Mouse (Mus musculus) macrophage (primary cell): ENCODE results near the gene Eif4e2. TPM values are rescaled to one million over a fixed set of nuclear protein-coding genes. Genes with fewer than 3 reads are reported as not detected.

Experiments used
- H3K27ac ChIP-seq: fragments of 350-480 bp; formaldehyde crosslinking; 2 replicates; pipeline ENCODE4 v1.9.0; 2021
- H3K36me3 ChIP-seq: fragments of 350-480 bp; formaldehyde crosslinking; 2 replicates; pipeline ENCODE4 v1.9.0; 2021; ENCODE audit errors: inconsistent target
- H3K4me3 ChIP-seq: fragments of 350-480 bp; formaldehyde crosslinking; 2 replicates; pipeline ENCODE4 v1.9.0; 2021; ENCODE audit errors: inconsistent target
- H3K79me2 ChIP-seq: fragments of 350-480 bp; formaldehyde crosslinking; 2 replicates; pipeline ENCODE4 v1.9.0; 2021; ENCODE audit errors: inconsistent target
- WGBS: methylation state at CpG from one replicate; pipeline ENCODE4 v1.1.7; 2026; ENCODE audit warnings: inconsistent platforms; ENCODE audit not compliant: missing documents; 5-methylcytosine and 5-hydroxymethylcytosine counted together
- polyA plus RNA-seq: library from polyadenylated mRNA; stranded (reverse); fragments of 250-400 nt; gene quantifications from 3 replicates; pipeline ENCODE4 v1.2.4, GENCODE M21; 2018; ENCODE audit warnings: inconsistent platforms

The Eif4e2 gene
- polyA plus RNA-seq, 1 experiment from 2014 or later = 143 TPM

DNA sequence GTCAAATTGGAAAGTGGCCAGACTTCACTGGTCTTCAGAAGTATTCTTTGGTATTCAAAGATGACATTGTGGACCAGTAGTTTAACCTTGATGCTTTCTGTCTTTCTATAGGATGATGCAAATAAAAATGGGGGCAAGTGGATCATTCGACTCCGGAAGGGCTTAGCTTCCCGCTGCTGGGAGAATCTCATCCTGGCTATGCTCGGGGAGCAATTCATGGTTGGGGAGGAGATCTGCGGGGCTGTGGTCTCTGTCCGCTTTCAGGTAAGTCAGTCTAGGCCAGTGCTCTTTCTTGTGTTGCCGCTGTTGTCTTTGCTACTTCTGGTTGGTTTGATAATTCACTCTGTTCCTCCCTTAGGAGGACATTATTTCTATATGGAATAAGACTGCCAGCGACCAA is 12.0 kb downstream of the Eif4e2 start:
- H3K36me3 ChIP-seq = peaks cover 84% of the 10 kb centered on the region
- WGBS = 97% methylated on average over 8 of the region's 8 CpGs

DNA sequence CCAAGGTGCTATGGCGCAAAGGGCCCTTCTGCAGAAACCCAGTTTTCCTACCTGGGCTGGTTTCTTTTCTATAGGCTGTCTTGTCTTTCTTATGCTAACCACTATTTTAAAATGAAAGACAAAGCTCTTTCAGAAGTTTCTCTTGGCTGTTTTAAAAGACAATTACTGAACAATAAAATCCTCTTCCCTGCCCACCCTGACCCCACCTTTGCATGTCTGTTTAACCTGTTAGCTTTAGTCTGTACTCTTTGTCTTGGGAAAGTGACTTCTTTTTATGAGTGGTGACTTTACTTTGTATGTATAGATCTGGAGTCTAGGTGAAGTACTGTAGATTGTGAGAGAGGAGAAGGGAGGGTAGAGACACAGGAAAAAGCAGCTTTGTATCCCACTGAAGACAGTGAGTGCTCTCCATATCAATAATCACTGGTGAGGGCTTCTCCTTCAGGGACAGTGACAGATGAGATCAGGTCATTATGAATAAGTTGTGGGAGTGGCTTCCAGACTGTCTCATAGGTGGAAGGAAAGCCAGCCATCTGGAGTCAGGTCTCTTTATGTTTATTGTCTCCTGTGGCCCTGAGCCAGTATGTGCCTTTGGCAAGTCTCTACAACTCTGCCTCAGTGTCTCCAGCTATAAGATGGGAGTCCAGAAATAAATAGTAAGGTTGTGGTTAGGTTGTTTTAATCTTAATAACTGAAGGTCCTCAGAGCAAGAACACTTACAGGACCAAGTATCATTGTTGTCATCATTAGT is 12.9 kb downstream of the Eif4e2 start:
- WGBS = 100% methylated on average over 1 of the region's 1 CpGs
- H3K27ac ChIP-seq = no peak overlapping the region
- H3K36me3 ChIP-seq = peaks cover 84% of the 10 kb centered on the region

More for the DNA sequence above, 12.0 kb downstream of the Eif4e2 start:
- Histone ChIP-seq H3K79me2 (peaks cover 4% of the 10 kb centered on the region; the same call in 1 of the 2 replicates), H3K27ac (no peak overlapping the region), H3K4me3 (no peak overlapping the region)

DNA sequence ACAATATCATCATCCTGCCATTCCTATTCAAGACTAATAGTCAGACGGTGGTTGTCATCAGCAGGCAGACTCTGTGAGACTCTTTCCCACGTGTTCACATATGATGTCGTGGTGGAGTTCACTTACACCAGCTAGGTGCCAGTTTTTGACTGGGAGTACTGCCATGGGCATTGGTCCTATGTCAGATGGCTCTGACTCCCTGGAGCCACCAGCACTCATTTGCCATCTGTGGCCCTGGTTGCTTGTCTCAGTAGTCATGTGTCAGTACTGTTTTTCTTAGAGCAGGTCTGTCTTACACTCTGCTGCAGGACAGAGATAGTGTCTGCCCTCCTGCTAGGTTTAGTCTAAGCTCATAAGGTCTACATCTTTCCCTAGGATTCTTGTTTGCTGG is 13.4 kb downstream of the Eif4e2 start:
- no peak overlapping the region for H3K4me3 ChIP-seq
- peaks cover 84% of the 10 kb centered on the region for H3K36me3 ChIP-seq
- 91% methylated on average over 3 of the region's 3 CpGs for WGBS
- no peak overlapping the region for H3K27ac ChIP-seq
- no peaks in the 10 kb centered on the region; the same call in 1 of the 2 replicates for H3K79me2 ChIP-seq

More for the DNA sequence above, 12.9 kb downstream of the Eif4e2 start:
- H3K4me3 ChIP-seq = no peak overlapping the region
- no peaks in the 10 kb centered on the region; the same call in 1 of the 2 replicates for H3K79me2 ChIP-seq

DNA sequence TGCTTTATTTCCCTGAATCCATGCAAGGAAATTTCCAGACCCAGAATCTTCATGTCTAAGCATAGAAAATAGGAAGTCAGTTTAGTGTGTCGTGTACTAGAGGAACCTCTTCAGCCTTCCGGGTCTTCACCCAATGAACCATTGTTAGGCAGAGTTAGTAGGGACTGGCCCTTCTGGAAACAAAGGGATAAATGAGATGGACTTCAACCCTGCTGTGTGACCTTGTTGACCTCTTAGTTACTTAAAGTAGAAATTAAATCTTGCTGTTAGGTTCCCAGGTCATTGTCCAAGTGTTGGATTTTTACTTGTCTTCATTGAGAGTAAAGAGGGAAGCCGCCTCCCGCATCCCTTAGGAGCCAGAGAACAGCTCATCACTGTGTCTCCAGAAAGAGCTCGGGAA is 16.9 kb downstream of the Eif4e2 start:
- Histone ChIP-seq H3K36me3 (peaks cover 70% of the 10 kb centered on the region), H3K4me3 (no peak overlapping the region), H3K27ac (no peak overlapping the region), H3K79me2 (no peaks in the 10 kb centered on the region)
- WGBS = 90% methylated on average over 5 of the region's 5 CpGs

DNA sequence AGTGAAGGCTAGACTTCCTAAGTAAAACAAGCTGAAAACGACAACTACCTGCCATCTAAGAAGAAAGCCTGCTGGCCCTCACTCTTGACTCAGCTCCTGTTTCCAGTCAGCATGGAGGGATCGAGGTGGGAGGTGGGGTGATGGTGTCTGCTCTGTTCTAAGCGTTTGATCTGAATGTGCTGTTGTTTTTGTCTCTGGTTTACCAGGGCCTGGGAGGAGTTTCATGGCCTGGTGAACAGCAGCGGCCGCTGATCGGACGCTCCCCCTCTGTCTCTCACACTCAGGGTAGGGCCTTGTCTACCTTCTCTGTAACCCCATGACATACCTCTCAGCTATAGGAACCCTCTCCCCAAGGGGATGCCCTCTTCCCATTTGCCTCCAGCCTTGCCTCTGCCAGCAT is 18.5 kb downstream of the Eif4e2 start:
- Histone ChIP-seq H3K4me3 (no peak overlapping the region), H3K27ac (no peak overlapping the region), H3K36me3 (peaks cover 68% of the 10 kb centered on the region), H3K79me2 (no peaks in the 10 kb centered on the region)
- 98% methylated on average over 7 of the region's 7 CpGs for WGBS

DNA sequence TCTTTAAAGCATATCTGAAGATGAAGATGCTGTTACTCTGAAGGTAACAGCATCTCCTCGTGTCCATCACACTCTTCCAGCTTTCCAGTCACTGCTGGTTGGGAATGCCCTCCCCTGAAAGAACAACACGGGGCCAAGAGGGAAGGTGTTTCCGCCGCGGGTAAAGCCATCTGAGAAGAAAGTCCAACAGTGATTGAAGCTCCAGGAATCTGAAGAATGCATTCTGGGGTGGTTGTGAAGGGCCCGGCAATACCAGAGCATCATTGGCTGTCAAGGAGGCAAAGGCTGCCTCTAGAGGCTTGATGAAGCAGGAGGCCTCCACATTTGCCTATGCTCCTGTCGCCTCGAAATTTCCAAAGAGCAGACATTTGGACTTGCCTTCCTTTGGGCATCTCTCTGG is 25.3 kb downstream of the Eif4e2 start:
- Histone ChIP-seq H3K36me3 (peaks cover 31% of the 10 kb centered on the region), H3K79me2 (no peaks in the 10 kb centered on the region), H3K4me3 (no peak overlapping the region), H3K27ac (no peak overlapping the region)
- 94% methylated on average over 6 of the region's 8 CpGs for WGBS

DNA sequence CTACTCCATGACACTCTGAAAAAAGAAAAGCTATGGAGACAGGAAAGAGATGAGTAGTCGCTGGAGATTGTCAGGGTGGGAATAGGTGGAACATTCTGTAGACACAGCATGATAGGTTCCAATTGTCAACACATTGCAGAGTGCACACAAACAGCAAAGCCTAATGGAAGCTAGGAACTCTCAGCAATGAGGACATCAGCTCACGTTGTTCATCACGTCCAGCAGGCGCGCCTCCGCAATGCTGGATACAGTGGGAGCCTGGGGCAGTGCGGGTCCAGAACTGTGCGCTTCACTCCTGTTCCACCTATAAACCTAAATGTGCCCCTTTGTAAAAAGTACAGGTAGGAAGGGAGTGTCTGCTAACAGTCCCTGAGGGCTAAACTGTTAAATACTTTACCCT is 29.3 kb downstream of the Eif4e2 start:
- Histone ChIP-seq H3K79me2 (no peaks in the 10 kb centered on the region), H3K36me3 (peaks cover 8% of the 10 kb centered on the region), H3K27ac (no peak overlapping the region), H3K4me3 (no peak overlapping the region)
- WGBS = 97% methylated on average over 7 of the region's 8 CpGs

DNA sequence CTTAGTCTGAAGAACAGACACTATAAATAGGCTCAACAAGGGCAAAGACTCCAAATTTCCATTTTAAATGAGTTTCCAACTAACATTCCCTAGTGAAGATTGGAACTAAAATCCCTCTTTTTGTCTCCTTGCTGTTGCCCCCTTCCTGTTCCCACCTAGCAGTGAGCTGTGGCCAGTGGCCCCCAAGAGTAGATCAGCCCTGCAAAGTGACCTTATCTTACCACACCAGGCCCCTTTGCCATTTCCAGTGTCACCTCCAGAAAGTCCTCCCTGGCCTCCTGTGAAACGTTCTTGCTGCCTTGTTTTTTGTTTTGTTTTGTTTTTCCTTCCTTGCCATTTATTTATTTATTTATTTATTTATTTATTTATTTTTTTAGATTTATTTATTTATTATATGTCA is 31.7 kb downstream of the Eif4e2 start:
- WGBS = 13% methylated on average over 1 of the region's 1 CpGs
- Histone ChIP-seq H3K79me2 (no peaks in the 10 kb centered on the region), H3K36me3 (no peaks in the 10 kb centered on the region), H3K27ac (no peak overlapping the region), H3K4me3 (no peak overlapping the region)

DNA sequence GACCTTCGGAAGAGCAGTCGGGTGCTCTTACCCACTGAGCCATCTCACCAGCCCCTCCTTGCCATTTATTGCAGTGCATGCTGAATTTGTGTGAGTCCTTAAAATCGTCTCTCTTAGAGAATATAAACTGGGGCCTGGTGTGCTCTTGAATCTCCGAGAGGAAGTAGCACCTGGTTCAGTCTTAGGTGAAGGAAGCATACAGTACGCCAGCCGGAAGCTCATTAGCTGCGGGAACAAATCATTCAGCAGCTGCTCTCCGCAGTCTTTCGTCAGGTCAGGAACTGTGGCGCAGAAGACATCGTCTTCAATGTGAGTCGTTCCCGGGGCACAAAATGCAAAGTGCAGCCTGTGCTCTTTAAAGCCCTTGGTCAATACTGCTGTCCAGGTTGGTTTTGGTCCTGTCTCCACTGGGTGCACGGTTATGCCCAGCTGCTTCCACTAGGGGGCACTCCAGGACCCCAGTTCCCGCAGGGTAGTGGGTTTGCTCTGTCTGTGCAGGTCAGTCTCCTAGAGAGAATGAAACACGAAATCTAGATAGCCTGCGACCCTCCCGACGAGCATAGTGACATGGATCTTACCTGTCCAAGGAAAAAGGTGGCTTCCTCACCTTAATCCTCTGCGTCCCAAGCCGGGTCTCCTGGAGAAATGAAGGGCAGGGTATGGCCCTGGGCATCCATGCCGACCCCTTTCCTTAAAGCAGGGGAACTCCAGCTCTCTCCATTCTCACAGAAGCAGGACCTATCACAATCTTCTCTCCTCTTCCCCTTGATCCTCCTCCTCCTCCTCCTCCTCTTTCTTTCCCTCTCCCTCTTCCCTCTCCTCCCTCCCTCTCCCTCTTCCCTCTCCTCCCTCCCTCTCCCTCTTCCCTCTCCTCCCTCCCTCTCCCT is 32.5 kb downstream of the Eif4e2 start:
- WGBS = 26% methylated on average over 22 of the region's 22 CpGs
- Histone ChIP-seq H3K27ac (no peak overlapping the region), H3K79me2 (no peaks in the 10 kb centered on the region), H3K4me3 (no peak overlapping the region), H3K36me3 (no peaks in the 10 kb centered on the region)

DNA sequence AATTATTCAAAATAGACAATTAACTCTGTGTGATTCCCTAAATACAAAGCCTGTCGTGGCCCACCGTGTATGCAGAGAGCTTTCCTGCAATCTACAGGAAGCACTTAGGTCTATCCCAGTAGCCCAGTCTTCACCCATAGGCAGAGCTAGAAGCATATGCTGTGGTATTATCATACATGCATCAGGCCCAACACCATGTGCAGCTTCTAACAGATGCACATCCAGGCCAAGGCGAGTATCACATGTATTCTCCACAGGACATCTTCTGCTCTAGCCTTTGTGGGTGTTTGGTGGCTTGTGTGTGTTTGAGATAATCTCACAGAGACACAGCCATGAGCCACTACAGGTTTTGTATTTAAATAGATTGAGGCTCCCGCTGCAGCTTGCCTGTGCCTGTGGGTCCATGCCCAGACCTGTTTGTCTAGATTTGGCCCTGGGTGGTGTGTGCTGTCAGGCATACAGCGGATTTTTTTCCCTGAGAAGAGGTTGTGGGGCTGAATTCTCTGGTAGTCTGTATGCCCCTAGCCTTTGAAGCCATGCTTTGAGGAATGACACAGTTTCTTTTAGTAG is 38.4 kb downstream of the Eif4e2 start:
- WGBS = 91% methylated on average over 4 of the region's 5 CpGs
- H3K79me2 ChIP-seq = no peaks in the 10 kb centered on the region
- no peak overlapping the region for H3K27ac ChIP-seq
- no peaks in the 10 kb centered on the region for H3K36me3 ChIP-seq
- H3K4me3 ChIP-seq = no peak overlapping the region

DNA sequence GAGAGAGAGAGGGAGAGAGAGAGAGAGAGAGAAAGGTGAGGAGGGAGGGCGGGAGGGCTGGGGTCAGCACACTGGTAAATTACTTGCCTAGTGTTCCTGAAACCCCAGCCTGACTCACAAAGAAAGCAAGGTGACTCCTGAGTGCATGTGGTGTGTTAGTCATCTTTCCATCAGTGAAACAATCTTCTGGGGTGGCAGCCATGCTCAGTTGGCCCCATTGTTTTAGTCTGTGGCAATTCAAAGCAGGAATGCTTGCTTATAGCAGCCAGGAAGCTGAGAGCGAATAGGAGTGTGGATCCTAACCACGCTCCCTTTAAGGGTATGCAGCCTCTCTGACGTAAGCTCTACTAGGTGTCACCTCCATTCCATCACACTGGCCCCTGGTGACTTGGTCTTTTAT is 41.5 kb downstream of the Eif4e2 start:
- Histone ChIP-seq H3K27ac (no peak overlapping the region), H3K4me3 (no peak overlapping the region), H3K79me2 (no peaks in the 10 kb centered on the region), H3K36me3 (no peaks in the 10 kb centered on the region)
- WGBS = 79% methylated on average over 4 of the region's 4 CpGs

DNA sequence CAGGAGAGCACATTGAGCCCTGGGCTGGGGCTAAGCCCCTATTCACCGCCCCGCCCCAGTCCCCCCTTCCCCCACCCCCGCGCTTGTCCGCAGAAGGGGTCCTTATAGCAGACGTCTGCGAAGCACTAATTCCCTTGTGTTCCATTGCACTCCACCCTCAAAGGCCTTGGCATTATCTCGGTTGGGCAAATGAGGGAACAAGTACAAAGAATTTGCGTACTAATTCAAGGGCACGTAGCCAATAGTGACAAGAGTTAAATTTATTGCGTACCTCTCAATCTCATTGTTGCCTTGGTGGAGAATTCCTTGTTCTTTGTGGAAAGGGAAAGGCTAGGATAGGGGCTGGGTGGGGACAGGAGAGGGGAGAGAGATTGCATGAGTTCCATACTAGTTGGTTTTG is 44.0 kb downstream of the Eif4e2 start:
- 72% methylated on average over 8 of the region's 11 CpGs for WGBS
- H3K79me2 ChIP-seq = no peaks in the 10 kb centered on the region
- no peaks in the 10 kb centered on the region for H3K36me3 ChIP-seq
- H3K27ac ChIP-seq = no peak overlapping the region
- no peak overlapping the region for H3K4me3 ChIP-seq

DNA sequence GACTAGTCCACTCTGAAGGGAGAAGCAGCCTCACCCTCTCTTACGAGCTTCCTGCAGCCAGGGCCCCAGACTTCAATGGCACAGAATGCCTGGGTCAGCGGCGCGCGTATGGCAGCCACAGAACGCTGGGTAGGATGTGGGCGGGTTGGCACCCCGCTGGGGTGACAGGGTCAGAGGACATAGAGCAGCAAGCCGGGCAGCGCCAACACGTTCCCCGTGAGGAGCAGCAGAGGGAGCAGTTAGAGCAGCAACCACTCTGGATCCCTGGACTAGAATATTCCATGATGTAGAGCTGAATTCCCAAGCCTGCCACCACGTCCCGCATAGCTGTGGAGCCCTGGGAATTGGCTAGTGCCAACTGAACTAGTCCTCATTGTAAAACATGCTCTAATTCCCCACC is 44.8 kb downstream of the Eif4e2 start:
- Histone ChIP-seq H3K79me2 (no peaks in the 10 kb centered on the region), H3K4me3 (no peak overlapping the region), H3K27ac (no peak overlapping the region), H3K36me3 (no peaks in the 10 kb centered on the region)
- 9% methylated on average over 14 of the region's 14 CpGs for WGBS

DNA sequence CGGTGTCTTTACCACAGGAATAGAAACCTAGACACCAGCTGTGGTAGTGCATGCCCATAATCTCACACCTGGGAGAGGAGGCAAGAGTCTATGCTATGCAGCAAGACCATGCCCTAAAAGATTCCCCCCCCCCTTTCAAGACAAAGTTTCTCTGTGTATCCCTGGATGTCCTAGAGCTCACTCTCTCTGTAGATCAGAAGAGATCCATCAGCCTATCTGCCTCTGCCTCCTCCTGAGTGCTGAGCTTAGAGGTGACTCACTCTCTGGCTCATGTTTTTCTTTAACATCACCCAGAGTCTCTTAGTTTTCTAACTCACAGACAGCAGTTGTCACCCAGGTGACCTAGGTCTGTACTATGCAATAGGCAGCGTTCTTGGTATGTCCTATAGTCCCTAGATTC is 45.6 kb downstream of the Eif4e2 start:
- no peak overlapping the region for H3K4me3 ChIP-seq
- no peaks in the 10 kb centered on the region for H3K79me2 ChIP-seq
- WGBS = 76% methylated on average over 2 of the region's 2 CpGs
- no peak overlapping the region for H3K27ac ChIP-seq
- H3K36me3 ChIP-seq = no peaks in the 10 kb centered on the region

DNA sequence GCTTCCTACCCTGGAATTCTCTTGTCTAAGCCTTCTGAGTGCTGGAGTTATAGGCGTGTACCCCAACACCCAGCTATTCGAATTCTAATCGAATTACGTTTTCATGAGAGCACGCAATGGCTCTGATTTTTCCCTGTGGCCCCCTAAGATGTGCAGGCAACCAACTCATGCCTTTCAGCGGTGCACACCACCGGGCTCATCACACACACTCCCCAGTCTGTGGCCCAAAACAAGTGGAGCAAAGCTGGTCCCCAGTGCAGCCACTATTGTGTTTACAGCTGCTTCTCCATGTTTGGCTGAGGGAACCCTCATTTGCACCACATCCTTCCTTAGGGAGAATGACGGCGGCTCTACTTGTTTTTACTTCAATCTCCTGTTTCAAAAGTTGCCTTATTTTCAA is 49.5 kb downstream of the Eif4e2 start:
- H3K36me3 ChIP-seq = no peaks in the 10 kb centered on the region
- H3K79me2 ChIP-seq = no peaks in the 10 kb centered on the region
- H3K27ac ChIP-seq = no peak overlapping the region
- no peak overlapping the region for H3K4me3 ChIP-seq
- 22% methylated on average over 9 of the region's 9 CpGs for WGBS
